Mouse (Mus musculus) myocyte (in vitro differentiated cells): ENCODE measurements around the gene Nipbl.
A peak's percentile ranks its signal among the peaks of the same experiment; 100 is the strongest.

Experiments
- E2F4 ChIP-seq: IDR thresholded peaks from one replicate; pipeline ENCODE4 v1.6.1; 2011; ENCODE audit warnings: mild to moderate bottlenecking, control low read depth, moderate library complexity; ENCODE audit not compliant: insufficient read depth
- MAX ChIP-seq: IDR thresholded peaks from one replicate; pipeline ENCODE4 v1.6.1; 2011; ENCODE audit warnings: low read depth, mild to moderate bottlenecking, control low read depth
- POLR2A ChIP-seq: IDR thresholded peaks from one replicate; pipeline ENCODE4 v1.6.1; 2011; ENCODE audit warnings: low read depth, mild to moderate bottlenecking, control low read depth, moderate library complexity; ENCODE audit not compliant: insufficient read length
- SRF ChIP-seq: IDR thresholded peaks from one replicate; pipeline ENCODE4 v1.6.1; 2011; ENCODE audit warnings: low read depth; ENCODE audit not compliant: control insufficient read depth, insufficient read length

GRCm38 (mm10) chr15:8445951-8446419, 1.7 kb upstream of the Nipbl start:
- TF ChIP-seq POLR2A = peak; percentile 43
- no peak for TF ChIP-seq SRF
- no peak for TF ChIP-seq E2F4
- TF ChIP-seq MAX = no peak
